34 mouse cellular contexts compared by ENCODE assay signal in genomic region chr2:130432157-130432556, GRCm38 (mm10). TPM values are rescaled to one million over a fixed set of nuclear protein-coding genes. Genes with fewer than 3 reads are reported as not detected.
"Had no signal": no experiment of that assay in that cellular context is flagged by ENCODE, and none has a peak within 500 bp of the region (broad histone marks: within the 10 kb centered on the region; RNA-seq: fewer than 3 reads in every experiment).

No protein-coding gene starts in this region.

- H3K36me3 ChIP-seq: heart, embryonic 15.5 days; hindbrain, embryonic 15.5 days had no signal

- H3K4me2 ChIP-seq: heart, embryonic 11.5 days; heart, embryonic 15.5 days; hindbrain, embryonic 13.5 days; hindbrain, embryonic 15.5 days; kidney, embryonic 15.5 days; limb, embryonic 13.5 days; limb, embryonic 15.5 days; liver, embryonic 12.5 days had no signal

- H3K27ac ChIP-seq: heart, adult 2 months; heart, embryonic 15.5 days; hindbrain, embryonic 13.5 days; hindbrain, embryonic 15.5 days; hindbrain, postnatal 0 days; kidney, embryonic 15.5 days; kidney, postnatal 0 days; limb, embryonic 13.5 days; limb, embryonic 15.5 days; liver, embryonic 12.5 days; liver, embryonic 14.5 days had no signal

- ATAC-seq: hindbrain, postnatal 0 days; intestine, embryonic 16.5 days had no signal

- H3K9ac ChIP-seq: heart, embryonic 15.5 days; hindbrain, embryonic 13.5 days; hindbrain, embryonic 15.5 days; kidney, embryonic 15.5 days; limb, embryonic 13.5 days; limb, embryonic 15.5 days; liver, embryonic 12.5 days; liver, embryonic 14.5 days had no signal

- H3K9me3 ChIP-seq: heart, embryonic 15.5 days; hindbrain, embryonic 13.5 days; hindbrain, embryonic 15.5 days; kidney, embryonic 15.5 days; limb, embryonic 13.5 days; limb, embryonic 15.5 days; liver, embryonic 12.5 days had no signal

- H3K27me3 ChIP-seq: heart, embryonic 15.5 days; hindbrain, embryonic 13.5 days; hindbrain, embryonic 15.5 days; kidney, embryonic 15.5 days; limb, embryonic 13.5 days; limb, embryonic 15.5 days; liver, embryonic 12.5 days had no signal

- H3K4me3 ChIP-seq: heart, adult 2 months; heart, embryonic 15.5 days; hindbrain, embryonic 13.5 days; hindbrain, embryonic 15.5 days; kidney, embryonic 15.5 days; limb, embryonic 13.5 days; limb, embryonic 15.5 days; liver, embryonic 12.5 days had no signal

- H3K4me1 ChIP-seq: hindbrain, embryonic 15.5 days; limb, embryonic 13.5 days; limb, embryonic 15.5 days had no signal

- DNase-seq: gastrocnemius, postnatal 14 days; gastrocnemius, postnatal 36 days; heart, adult 11 months; heart, adult 2 months; heart, postnatal 14 days; heart, postnatal 36 days; kidney, adult 11 months; kidney, adult 2 months; kidney, adult 9 months; kidney, postnatal 14 days; kidney, postnatal 36 days; layer of hippocampus, adult 9-11 months; layer of hippocampus, postnatal 36 days; left cerebral cortex, postnatal 4 days; lung, adult 18-20 months had no signal

RNA-seq across cellular contexts. Expression of gene Tmem239, which starts 25.9 kb away (rescaled TPM):
- polyA plus RNA-seq: heart, adult 2 months; heart, embryonic 11.5 days; heart, embryonic 15.5 days; heart, postnatal 0 days; hindbrain, embryonic 11.5 days; hindbrain, postnatal 0 days; intestine, embryonic 14.5 days; intestine, embryonic 16.5 days; kidney, adult 2 months; kidney, embryonic 15.5 days; kidney, postnatal 0 days; large intestine, adult 2 months; limb, embryonic 13.5 days; liver, adult 2 months; liver, embryonic 12.5 days; liver, embryonic 14.5 days; liver, embryonic 16.5 days had no signal

RNA-seq across cellular contexts. Expression of gene 1700020A23Rik, which starts 27.1 kb away (rescaled TPM):
- polyA plus RNA-seq: heart, adult 2 months; heart, embryonic 11.5 days; heart, embryonic 15.5 days; heart, postnatal 0 days; hindbrain, embryonic 11.5 days; intestine, embryonic 14.5 days; kidney, embryonic 15.5 days; kidney, postnatal 0 days; large intestine, adult 2 months; limb, embryonic 11.5 days; limb, embryonic 13.5 days; limb, embryonic 15.5 days; liver, adult 2 months; liver, embryonic 12.5 days; liver, embryonic 14.5 days; liver, embryonic 16.5 days had no signal
